Mouse (Mus musculus): ENCODE results near the gene Pld4. TPM values are rescaled to one million over a fixed set of nuclear protein-coding genes. Genes with fewer than 3 reads are reported as not detected.

The Pld4 gene
- total RNA-seq (2022) = 10 to 100 TPM in 3 of 4 experiments, 1 to 10 TPM in 1; 9.1 to 21.7 (median 15.5) TPM

- no peak for DNase-seq
Measured at GRCm38 (mm10) chr12:112760154-112760926, at the start of gene Pld4. Pld4 (plus strand) TSS chr12:112760655.

GRCm38 (mm10) chr12:112713984-112714383 is 46.5 kb upstream of the Pld4 start:
- no peak for DNase-seq

- DNase-seq = no peak
Measured at GRCm38 (mm10) chr12:112717140-112717539, 43.3 kb upstream of the Pld4 start.

- no peak for DNase-seq
Measured at GRCm38 (mm10) chr12:112718995-112719394, 41.5 kb upstream of the Pld4 start.

- DNase-seq = no peak
Measured at GRCm38 (mm10) chr12:112720216-112720615, 40.2 kb upstream of the Pld4 start, which contains the start of gene Cep170b. Cep170b (plus strand) TSS chr12:112720455.

GRCm38 (mm10) chr12:112720890-112721423 is 39.5 kb upstream of the Pld4 start:
- DNase-seq = peak; percentile 53

- no peak for DNase-seq
Measured at GRCm38 (mm10) chr12:112721424-112722239, 38.8 kb upstream of the Pld4 start.

GRCm38 (mm10) chr12:112722240-112723027 is 38.0 kb upstream of the Pld4 start:
- peak; percentile 59 for DNase-seq

GRCm38 (mm10) chr12:112723028-112723330 is 37.5 kb upstream of the Pld4 start:
- DNase-seq = no peak

- no peak for DNase-seq
Measured at GRCm38 (mm10) chr12:112723445-112723844, 37.0 kb upstream of the Pld4 start.

- DNase-seq = peak; percentile 50
Measured at GRCm38 (mm10) chr12:112724077-112724805, 36.2 kb upstream of the Pld4 start.

GRCm38 (mm10) chr12:112727801-112728200 is 32.7 kb upstream of the Pld4 start:
- no peak for DNase-seq

GRCm38 (mm10) chr12:112730808-112731207 is 29.6 kb upstream of the Pld4 start:
- no peak for DNase-seq

- no peak for DNase-seq
Measured at GRCm38 (mm10) chr12:112732591-112732990, 27.9 kb upstream of the Pld4 start.

GRCm38 (mm10) chr12:112734108-112734820 is 26.2 kb upstream of the Pld4 start:
- no peak for DNase-seq

- no peak for DNase-seq
Measured at GRCm38 (mm10) chr12:112734881-112735655, 25.4 kb upstream of the Pld4 start.

GRCm38 (mm10) chr12:112735896-112736635 is 24.4 kb upstream of the Pld4 start:
- no peak for DNase-seq

GRCm38 (mm10) chr12:112736636-112736925 is 23.9 kb upstream of the Pld4 start:
- no peak for DNase-seq

- DNase-seq = no peak
Measured at GRCm38 (mm10) chr12:112737081-112737480, 23.4 kb upstream of the Pld4 start.

GRCm38 (mm10) chr12:112737761-112738160 is 22.7 kb upstream of the Pld4 start:
- no peak for DNase-seq
